Mouse (Mus musculus): ENCODE measurements at regions not wholly inside any gene's neighbourhood (a gene's known extent, or its start where the extent isn't known, plus 50 kb on each side); places are given as distances from the start of the nearest gene placed in this dataset.

- Histone ChIP-seq H3K4me2 (ENCODE audit: low read length) (no peak overlapping the region), H3K4me3 (ENCODE audit: control insufficient read depth in 1 of 2, insufficient read depth in 1 of 2, low read depth in 1 of 2, low read length in 2 of 2) (no peak overlapping the region), H3K27me3 (ENCODE audit: control insufficient read depth, insufficient read depth, low read length) (no peaks in the 10 kb centered on the region), H3K9me3 (ENCODE audit: control insufficient read depth, low read length) (no peaks in the 10 kb centered on the region), H3K27ac (replicated peaks in 1 of 2; ENCODE audit: control insufficient read depth in 1 of 2, insufficient read depth in 1 of 2, low read depth in 2 of 2, low read length in 2 of 2) (no peak overlapping the region), H3K9ac (ENCODE audit: low read length) (no peak overlapping the region), H3K36me3 (ENCODE audit: control insufficient read depth, insufficient read depth, low read length) (no peaks in the 10 kb centered on the region), H3K4me1 (ENCODE audit: control insufficient read depth in 2 of 2, insufficient read depth in 2 of 2, low read length in 2 of 2) (no peaks in the 10 kb centered on the region)
- WGBS, result 87% methylated on average over 6 of the region's 6 CpGs
- no peak for ATAC-seq (ENCODE audit: insufficient number of reproducible peaks, insufficient read depth, low FRiP score, low read depth)
These were observed 206.1 kb upstream of the Klf14 start for GRCm38 (mm10) chr6:31165011-31165410.

DNA sequence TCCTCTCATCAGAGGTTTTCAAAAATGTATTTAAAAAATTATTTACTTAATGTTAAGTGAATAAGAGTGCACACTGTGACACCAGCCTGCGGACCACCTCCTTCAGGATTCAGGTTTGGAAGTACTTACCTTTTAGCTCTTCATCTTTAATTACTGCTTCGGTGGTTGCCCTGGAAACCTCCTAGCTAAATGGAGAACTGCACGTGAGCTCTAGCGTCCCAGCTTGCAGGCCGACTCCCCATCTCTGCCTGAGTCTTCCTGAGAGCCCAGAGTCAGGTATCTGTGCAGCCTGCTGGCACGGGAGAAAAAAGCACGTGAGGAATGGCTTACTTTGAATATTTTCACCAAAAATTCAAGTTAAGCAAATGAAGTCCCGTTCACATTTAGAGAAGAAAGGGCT, 207.5 kb upstream of the Klf14 start:
- no peaks in the 10 kb centered on the region for H3K36me3 ChIP-seq (ENCODE audit: control insufficient read depth, insufficient read depth, low read length)
- H3K4me3 ChIP-seq (ENCODE audit: control insufficient read depth in 1 of 2, insufficient read depth in 1 of 2, low read depth in 1 of 2, low read length in 2 of 2), result no peak overlapping the region
- ATAC-seq (ENCODE audit: insufficient number of reproducible peaks, insufficient read depth, low FRiP score, low read depth), result no peak
- H3K4me2 ChIP-seq (ENCODE audit: low read length), result no peak overlapping the region
- H3K9ac ChIP-seq (ENCODE audit: low read length), result no peak overlapping the region
- H3K27me3 ChIP-seq (ENCODE audit: control insufficient read depth, insufficient read depth, low read length), result no peaks in the 10 kb centered on the region
- 78% methylated on average over 8 of the region's 8 CpGs for WGBS
- H3K27ac ChIP-seq (replicated peaks in 1 of 2; ENCODE audit: control insufficient read depth in 1 of 2, insufficient read depth in 1 of 2, low read depth in 2 of 2, low read length in 2 of 2), result no peak overlapping the region
- no peaks in the 10 kb centered on the region for H3K4me1 ChIP-seq (ENCODE audit: control insufficient read depth in 2 of 2, insufficient read depth in 2 of 2, low read length in 2 of 2)
- H3K9me3 ChIP-seq (ENCODE audit: control insufficient read depth, low read length), result no peaks in the 10 kb centered on the region

DNA sequence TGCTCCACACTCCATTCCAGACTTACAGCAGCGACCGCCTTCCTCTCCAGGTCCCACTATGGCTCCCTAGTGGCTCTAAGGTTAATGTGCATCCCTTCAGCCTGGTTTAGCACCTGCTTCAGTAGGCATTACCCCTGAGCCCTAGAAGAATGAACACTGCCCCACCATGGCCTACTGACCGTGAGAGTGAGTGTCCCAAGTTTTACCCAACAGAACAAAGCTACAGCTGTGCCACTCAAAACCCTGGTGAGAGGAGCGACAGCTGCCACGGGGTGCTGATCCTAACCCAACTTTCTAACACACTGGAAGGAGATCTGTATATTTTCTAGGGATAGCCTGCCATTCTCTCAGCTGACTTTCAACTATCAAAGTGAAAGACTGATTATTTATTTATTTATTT, 208.9 kb upstream of the Klf14 start:
- Histone ChIP-seq H3K4me2 (ENCODE audit: low read length) (no peak overlapping the region), H3K4me3 (ENCODE audit: control insufficient read depth in 1 of 2, insufficient read depth in 1 of 2, low read depth in 1 of 2, low read length in 2 of 2) (no peak overlapping the region)

GRCm38 (mm10) chr6:31168730-31169129, 209.9 kb upstream of the Klf14 start:
- 83% methylated on average over 3 of the region's 3 CpGs for WGBS
- Histone ChIP-seq H3K9ac (ENCODE audit: low read length) (no peak overlapping the region), H3K36me3 (ENCODE audit: control insufficient read depth, insufficient read depth, low read length) (no peaks in the 10 kb centered on the region), H3K27ac (replicated peaks in 1 of 2; ENCODE audit: control insufficient read depth in 1 of 2, insufficient read depth in 1 of 2, low read depth in 2 of 2, low read length in 2 of 2) (no peak overlapping the region), H3K4me2 (ENCODE audit: low read length) (no peak overlapping the region), H3K27me3 (ENCODE audit: control insufficient read depth, insufficient read depth, low read length) (no peaks in the 10 kb centered on the region), H3K4me3 (ENCODE audit: control insufficient read depth in 1 of 2, insufficient read depth in 1 of 2, low read depth in 1 of 2, low read length in 2 of 2) (no peak overlapping the region), H3K4me1 (ENCODE audit: control insufficient read depth in 2 of 2, insufficient read depth in 2 of 2, low read length in 2 of 2) (0 out of 4 replicates have a peak, but pooled peaks cover 0 to 2% of the 10 kb centered on the region in 2 experiments), H3K9me3 (ENCODE audit: control insufficient read depth, low read length) (no peaks in the 10 kb centered on the region)
- ATAC-seq (ENCODE audit: insufficient number of reproducible peaks, insufficient read depth, low FRiP score, low read depth), result no peak

More for the DNA sequence above, 208.9 kb upstream of the Klf14 start:
- 84% methylated on average over 5 of the region's 5 CpGs for WGBS
- H3K27ac ChIP-seq (replicated peaks in 1 of 2; ENCODE audit: control insufficient read depth in 1 of 2, insufficient read depth in 1 of 2, low read depth in 2 of 2, low read length in 2 of 2), result no peak overlapping the region
- H3K9me3 ChIP-seq (ENCODE audit: control insufficient read depth, low read length), result no peaks in the 10 kb centered on the region
- no peak for ATAC-seq (ENCODE audit: insufficient number of reproducible peaks, insufficient read depth, low FRiP score, low read depth)
- H3K4me1 ChIP-seq (ENCODE audit: control insufficient read depth in 2 of 2, insufficient read depth in 2 of 2, low read length in 2 of 2), result 0 out of 4 replicates have a peak, but pooled peaks cover 0 to 2% of the 10 kb centered on the region in 2 experiments
- H3K36me3 ChIP-seq (ENCODE audit: control insufficient read depth, insufficient read depth, low read length), result no peaks in the 10 kb centered on the region
- H3K27me3 ChIP-seq (ENCODE audit: control insufficient read depth, insufficient read depth, low read length), result no peaks in the 10 kb centered on the region
- no peak overlapping the region for H3K9ac ChIP-seq (ENCODE audit: low read length)

DNA sequence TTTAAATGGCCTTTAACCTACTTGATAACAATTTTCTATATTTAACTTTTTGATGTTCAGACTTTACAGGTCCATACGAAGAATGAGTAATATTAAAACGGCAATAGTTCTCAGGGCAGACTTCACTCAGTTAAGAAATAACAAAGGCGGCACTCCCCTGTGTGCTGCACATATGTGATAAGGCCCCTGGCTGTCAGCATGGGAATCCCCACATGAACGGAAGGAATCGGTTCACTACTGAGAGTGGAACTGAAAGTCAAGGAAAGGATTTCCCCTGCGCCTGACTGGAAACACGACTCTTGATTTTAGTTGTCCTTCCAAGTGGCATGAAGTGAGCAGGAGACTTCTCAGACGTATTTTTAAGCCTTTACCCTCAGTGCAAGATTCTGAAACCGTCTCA, 210.5 kb upstream of the Klf14 start:
- Histone ChIP-seq H3K27ac (replicated peaks in 1 of 2; ENCODE audit: control insufficient read depth in 1 of 2, insufficient read depth in 1 of 2, low read depth in 2 of 2, low read length in 2 of 2) (no peak overlapping the region), H3K9ac (ENCODE audit: low read length) (no peak overlapping the region), H3K27me3 (ENCODE audit: control insufficient read depth, insufficient read depth, low read length) (no peaks in the 10 kb centered on the region), H3K36me3 (ENCODE audit: control insufficient read depth, insufficient read depth, low read length) (no peaks in the 10 kb centered on the region), H3K4me1 (ENCODE audit: control insufficient read depth in 2 of 2, insufficient read depth in 2 of 2, low read length in 2 of 2) (0 out of 4 replicates have a peak, but pooled peaks cover 0 to 2% of the 10 kb centered on the region in 2 experiments), H3K4me3 (ENCODE audit: control insufficient read depth in 1 of 2, insufficient read depth in 1 of 2, low read depth in 1 of 2, low read length in 2 of 2) (no peak overlapping the region), H3K9me3 (ENCODE audit: control insufficient read depth, low read length) (no peaks in the 10 kb centered on the region), H3K4me2 (ENCODE audit: low read length) (no peak overlapping the region)
- no peak for ATAC-seq (ENCODE audit: insufficient number of reproducible peaks, insufficient read depth, low FRiP score, low read depth)
- WGBS, result 53% methylated on average over 9 of the region's 9 CpGs

DNA sequence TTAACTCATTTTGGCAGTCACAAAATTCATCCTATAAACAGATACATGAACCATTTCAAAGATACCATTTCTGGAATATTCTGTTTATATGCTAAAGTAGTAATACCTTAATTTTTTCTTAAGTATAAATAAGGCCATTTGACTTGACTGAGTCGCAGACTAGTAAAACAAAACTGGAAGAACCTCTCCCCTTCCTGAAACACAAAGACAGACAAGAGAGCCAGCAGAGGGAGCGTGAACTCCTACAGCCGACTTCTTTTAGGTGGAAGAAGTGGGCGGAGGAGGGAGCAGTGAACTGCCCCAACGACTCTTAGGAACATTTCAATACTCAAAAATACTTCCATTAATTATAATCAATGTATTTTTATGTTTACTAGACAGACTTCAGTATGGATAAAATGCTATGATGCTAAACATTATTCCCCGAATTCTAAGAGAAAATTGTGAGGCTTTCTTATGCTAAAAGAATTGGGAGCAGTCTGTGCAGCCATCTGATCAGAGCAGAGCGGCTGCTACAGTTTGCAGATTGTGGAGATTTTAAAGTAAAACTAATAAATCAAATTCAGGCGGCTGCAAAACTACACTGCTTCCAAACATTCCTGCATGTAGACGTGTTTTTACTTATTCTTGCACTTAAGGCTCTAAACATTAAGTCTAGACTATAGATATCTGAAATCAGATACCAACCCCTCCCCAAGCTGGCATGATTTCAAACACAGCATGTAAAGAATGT, 211.2 kb upstream of the Klf14 start:
- no peaks in the 10 kb centered on the region for H3K27me3 ChIP-seq (ENCODE audit: control insufficient read depth, insufficient read depth, low read length)
- no peak overlapping the region for H3K4me2 ChIP-seq (ENCODE audit: low read length)
- H3K36me3 ChIP-seq (ENCODE audit: control insufficient read depth, insufficient read depth, low read length), result no peaks in the 10 kb centered on the region
- H3K9ac ChIP-seq (ENCODE audit: low read length), result no peak overlapping the region
- 0 out of 4 replicates have a peak, but pooled peaks cover 0 to 2% of the 10 kb centered on the region in 2 experiments for H3K4me1 ChIP-seq (ENCODE audit: control insufficient read depth in 2 of 2, insufficient read depth in 2 of 2, low read length in 2 of 2)
- H3K27ac ChIP-seq (replicated peaks in 1 of 2; ENCODE audit: control insufficient read depth in 1 of 2, insufficient read depth in 1 of 2, low read depth in 2 of 2, low read length in 2 of 2), result no peak overlapping the region
- WGBS, result 65% methylated on average over 9 of the region's 9 CpGs
- ATAC-seq (ENCODE audit: insufficient number of reproducible peaks, insufficient read depth, low FRiP score, low read depth), result no peak
- H3K4me3 ChIP-seq (ENCODE audit: control insufficient read depth in 1 of 2, insufficient read depth in 1 of 2, low read depth in 1 of 2, low read length in 2 of 2), result no peak overlapping the region
- H3K9me3 ChIP-seq (ENCODE audit: control insufficient read depth, low read length), result no peaks in the 10 kb centered on the region

GRCm38 (mm10) chr6:31171831-31172569, 213.1 kb upstream of the Klf14 start:
- no peaks in the 10 kb centered on the region for H3K36me3 ChIP-seq (ENCODE audit: control insufficient read depth, insufficient read depth, low read length)
- no peak for ATAC-seq (ENCODE audit: insufficient number of reproducible peaks, insufficient read depth, low FRiP score, low read depth)
- 90% methylated on average over 10 of the region's 10 CpGs for WGBS

More at GRCm38 (mm10) chr6:31171831-31172569, 213.1 kb upstream of the Klf14 start:
- no peak overlapping the region for H3K9ac ChIP-seq (ENCODE audit: low read length)
- no peaks in the 10 kb centered on the region for H3K27me3 ChIP-seq (ENCODE audit: control insufficient read depth, insufficient read depth, low read length)
- 0 out of 4 replicates have a peak, but pooled peaks cover 0 to 2% of the 10 kb centered on the region in 2 experiments for H3K4me1 ChIP-seq (ENCODE audit: control insufficient read depth in 2 of 2, insufficient read depth in 2 of 2, low read length in 2 of 2)
- H3K4me2 ChIP-seq (ENCODE audit: low read length), result no peak overlapping the region
- H3K27ac ChIP-seq (replicated peaks in 1 of 2; ENCODE audit: control insufficient read depth in 1 of 2, insufficient read depth in 1 of 2, low read depth in 2 of 2, low read length in 2 of 2), result no peak overlapping the region
- no peak overlapping the region for H3K4me3 ChIP-seq (ENCODE audit: control insufficient read depth in 1 of 2, insufficient read depth in 1 of 2, low read depth in 1 of 2, low read length in 2 of 2)
- no peaks in the 10 kb centered on the region for H3K9me3 ChIP-seq (ENCODE audit: control insufficient read depth, low read length)
